Comparison of ENCODE assay signal across 15 mouse cellular contexts in genomic region chr13:93501724-93502123, GRCm38 (mm10).
"Had no signal": no experiment of that assay in that cellular context is flagged by ENCODE, and none has a peak within 500 bp of the region (broad histone marks: within the 10 kb centered on the region; RNA-seq: fewer than 3 reads in every experiment).

No protein-coding gene starts in this region.

- H3K9me3 ChIP-seq: neural tube, embryonic 15.5 days; stomach, embryonic 15.5 days had no signal

- H3K36me3 ChIP-seq: neural tube, embryonic 15.5 days; stomach, embryonic 15.5 days had no signal

- H3K27ac ChIP-seq: neural tube, embryonic 15.5 days; stomach, embryonic 15.5 days; stomach, postnatal 0 days had no signal

- H3K9ac ChIP-seq: neural tube, embryonic 15.5 days; stomach, embryonic 15.5 days had no signal

- H3K4me3 ChIP-seq: neural tube, embryonic 15.5 days; stomach, embryonic 15.5 days had no signal

- H3K4me2 ChIP-seq: neural tube, embryonic 15.5 days; stomach, embryonic 15.5 days had no signal

- DNase-seq: retina, postnatal 1 day; right cerebral cortex, adult 18-20 months; right cerebral cortex, postnatal 14 days; right cerebral cortex, postnatal 25 days; right cerebral cortex, postnatal 4 days; spleen, adult 18-20 months; thymus, adult 18-20 months; thymus, adult 2 months; thymus, postnatal 14 days; thymus, postnatal 25 days; thymus, postnatal 36 days; thymus, postnatal 4 days had no signal

- H3K27me3 ChIP-seq: neural tube, embryonic 15.5 days; stomach, embryonic 15.5 days had no signal

- H3K4me1 ChIP-seq: stomach, embryonic 15.5 days had no signal
